Mouse (Mus musculus): ENCODE measurements at regions not wholly inside any gene's neighbourhood (a gene's known extent, or its start where the extent isn't known, plus 50 kb on each side); places are given as distances from the start of the nearest gene placed in this dataset.

- Histone ChIP-seq H3K4me3 (no peak overlapping the region), H3K27ac (no peak overlapping the region)
- DNase-seq (ENCODE audit: low spot score in 2 of 2), result no peak
- no peak for TF ChIP-seq CTCF (conservative IDR thresholded peaks at IDR 0.05)
Measured at GRCm38 (mm10) chr1:114287349-114287748, 1397.2 kb upstream of the Cntnap5a start.

GRCm38 (mm10) chr1:114330541-114330940, 1354.0 kb upstream of the Cntnap5a start:
- peak overlapping the region; percentile 70 for H3K27ac ChIP-seq
- TF ChIP-seq CTCF (conservative IDR thresholded peaks at IDR 0.05), result no peak
- peak; percentile 76 to 77 for DNase-seq (ENCODE audit: low spot score in 2 of 2)
- H3K4me3 ChIP-seq, result no peak overlapping the region

GRCm38 (mm10) chr1:114358215-114358995, 1326.2 kb upstream of the Cntnap5a start:
- H3K27ac ChIP-seq, result no peak overlapping the region
- no peak for DNase-seq (ENCODE audit: low spot score in 2 of 2)
- TF ChIP-seq CTCF (conservative IDR thresholded peaks at IDR 0.05), result no peak

GRCm38 (mm10) chr1:114392034-114392433, 1292.5 kb upstream of the Cntnap5a start:
- DNase-seq (ENCODE audit: low spot score in 2 of 2), result no peak
- H3K27ac ChIP-seq, result no peak overlapping the region
- TF ChIP-seq CTCF (conservative IDR thresholded peaks at IDR 0.05), result no peak
- H3K4me3 ChIP-seq, result no peak overlapping the region

More at GRCm38 (mm10) chr1:114358215-114358995, 1326.2 kb upstream of the Cntnap5a start:
- no peak overlapping the region for H3K4me3 ChIP-seq

Data from layer of hippocampus, adult 2 months (tissue).